Mouse (Mus musculus) frontal cortex, adult (tissue): ENCODE data around the gene Slc9a2.

Experiments
- ATAC-seq: cut with Nextera tagmentation; 2 replicates; pipeline ENCODE4 v1.9.2; 2017; ENCODE audit warnings: mild to moderate bottlenecking, moderate library complexity, mixed read lengths; ENCODE audit not compliant: low TSS enrichment

Slc9a2 gene

GRCm38 (mm10) chr1:40788956-40789355 lies 108.6 kb downstream of the Slc9a2 start:
- ATAC-seq, result no peak

- ATAC-seq, result peak; percentile 29; the same call in 1 of the 2 replicates
Measured at GRCm38 (mm10) chr1:40789666-40790233, 109.4 kb downstream of the Slc9a2 start.

- ATAC-seq, result peak; percentile 97
Measured at GRCm38 (mm10) chr1:40790324-40791141, 110.2 kb downstream of the Slc9a2 start, which contains the start of gene Mfsd9. Mfsd9 (minus strand) TSS chr1:40790687.

- no peak for ATAC-seq
Measured at GRCm38 (mm10) chr1:40795508-40795907, 115.1 kb downstream of the Slc9a2 start.

- peak; percentile 93 for ATAC-seq
Measured at GRCm38 (mm10) chr1:40797348-40797747, 117.0 kb downstream of the Slc9a2 start.

- no peak for ATAC-seq
Measured at GRCm38 (mm10) chr1:40799121-40799520, 118.7 kb downstream of the Slc9a2 start.

- ATAC-seq, result no peak
Measured at GRCm38 (mm10) chr1:40800908-40801307, 120.5 kb downstream of the Slc9a2 start.

GRCm38 (mm10) chr1:40802759-40803158 lies 122.4 kb downstream of the Slc9a2 start:
- peak; percentile 65; the same call in 1 of the 2 replicates for ATAC-seq

- ATAC-seq, result no peak
Measured at GRCm38 (mm10) chr1:40804118-40804517, 123.7 kb downstream of the Slc9a2 start.

- no peak for ATAC-seq
Measured at GRCm38 (mm10) chr1:40805351-40805750, 125.0 kb downstream of the Slc9a2 start, which contains the start of gene Tmem182. Tmem182 (plus strand) TSS chr1:40805601.

- no peak for ATAC-seq
Measured at GRCm38 (mm10) chr1:40805891-40806290, 125.5 kb downstream of the Slc9a2 start.

- no peak for ATAC-seq
Measured at GRCm38 (mm10) chr1:40808643-40809042, 128.3 kb downstream of the Slc9a2 start.

GRCm38 (mm10) chr1:40815071-40815845 lies 134.9 kb downstream of the Slc9a2 start:
- no peak for ATAC-seq
